Comparison of ENCODE assay signal across 8 mouse cellular contexts in the genomic region with DNA sequence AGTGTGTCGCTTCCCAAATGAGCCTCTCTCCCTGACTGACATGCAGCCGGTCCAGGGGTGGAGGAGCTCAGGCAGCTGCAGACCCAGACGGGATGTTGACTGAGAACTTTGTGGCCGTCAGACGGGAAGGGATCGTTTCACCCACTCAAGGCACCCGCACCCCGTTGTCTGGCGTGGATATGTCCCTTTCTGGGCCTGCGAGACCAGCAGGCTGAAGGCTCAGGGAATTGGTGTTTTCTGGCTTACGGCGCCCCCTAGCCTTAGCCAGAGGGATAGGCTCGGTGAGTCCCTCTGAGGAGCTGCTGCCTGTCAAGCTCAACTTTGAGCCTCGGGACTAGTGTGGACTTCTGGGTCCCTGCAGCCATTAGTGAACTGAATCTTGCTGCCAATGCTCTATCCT. TPM values are rescaled to one million over a fixed set of nuclear protein-coding genes. Genes with fewer than 3 reads are reported as not detected.
DNase-seq lines count a peak whose midpoint lies in the region; ATAC-seq lines count a peak whose summit lies in the region.

No protein-coding gene starts in this region.

- peak; percentile 47 for ATAC-seq in hindbrain, embryonic 15.5 days (ENCODE audit: low FRiP score, low read depth)

- DNase-seq in T-cell, adult 2 months (ENCODE audit: low spot score) = peak; percentile 2
- DNase-seq in cerebellum, postnatal 25 days = peak; percentile 83 to 86
- peak; percentile 74 to 76 for DNase-seq in frontal cortex, postnatal 36 days (ENCODE audit: low spot score in 2 of 2)
- peak; percentile 69 to 76 for DNase-seq in left cerebral cortex, adult 18-20 months (ENCODE audit: low spot score in 2 of 2)
- DNase-seq in lung, postnatal 4 days = peak; percentile 87 to 89
- peak; percentile 80 to 81 for DNase-seq in right cerebral cortex, adult 2 months (ENCODE audit: low spot score in 2 of 2)
- peak; percentile 79 for DNase-seq in urinary bladder, postnatal 25 days (ENCODE audit: low spot score)

- no peak overlapping the region for H3K9ac ChIP-seq in hindbrain, embryonic 15.5 days

- no peak overlapping the region for H3K4me3 ChIP-seq in hindbrain, embryonic 15.5 days

- H3K27me3 ChIP-seq in hindbrain, embryonic 15.5 days = no peaks in the 10 kb centered on the region; the same call in 1 of the 2 replicates

- WGBS in hindbrain, embryonic 15.5 days = 2% methylated on average over 14 of the region's 14 CpGs

- H3K4me2 ChIP-seq in hindbrain, embryonic 15.5 days = peak overlapping the region; percentile 42

- no peaks in the 10 kb centered on the region for H3K9me3 ChIP-seq in hindbrain, embryonic 15.5 days

- no peaks in the 10 kb centered on the region for H3K36me3 ChIP-seq in hindbrain, embryonic 15.5 days

- peaks cover 20% of the 10 kb centered on the region for H3K4me1 ChIP-seq in hindbrain, embryonic 15.5 days (replicated peaks)

- no peak overlapping the region for H3K27ac ChIP-seq in hindbrain, embryonic 15.5 days (replicated peaks)

RNA-seq across cellular contexts. Expression of a gene that starts 4.1 kb away (rescaled TPM):
- polyA plus RNA-seq in hindbrain, embryonic 15.5 days (2015; fragmentation: Nextera tagmentation; extraction: Ambion mirVana) = 42.2 and 47.0 TPM in 2 replicates
- 10 to 100 TPM; 58.8 to 67.6 TPM for total RNA-seq in left cerebral cortex, adult 18-20 months (2021)

Comparison
In these comparisons a context has a peak if more than half of its experiments do, and no peak if none do; other contexts are left out.
1. DNase-seq: peak in every context shown above with its lines; median percentile 88 in lung, postnatal 4 days; 84 in cerebellum, postnatal 25 days; 80 in right cerebral cortex, adult 2 months; 79 in urinary bladder, postnatal 25 days; 75 in frontal cortex, postnatal 36 days; 72 in left cerebral cortex, adult 18-20 months; 2 in T-cell, adult 2 months.